Mouse (Mus musculus): ENCODE data around the gene Foxo3. TPM values are rescaled to one million over a fixed set of nuclear protein-coding genes. Genes with fewer than 3 reads are reported as not detected.
A peak's percentile ranks its signal among the peaks of the same experiment; 100 is the strongest.

The Foxo3 gene
- polyA plus RNA-seq, 1 experiment from 2014 or later = 4.6 TPM

DNA sequence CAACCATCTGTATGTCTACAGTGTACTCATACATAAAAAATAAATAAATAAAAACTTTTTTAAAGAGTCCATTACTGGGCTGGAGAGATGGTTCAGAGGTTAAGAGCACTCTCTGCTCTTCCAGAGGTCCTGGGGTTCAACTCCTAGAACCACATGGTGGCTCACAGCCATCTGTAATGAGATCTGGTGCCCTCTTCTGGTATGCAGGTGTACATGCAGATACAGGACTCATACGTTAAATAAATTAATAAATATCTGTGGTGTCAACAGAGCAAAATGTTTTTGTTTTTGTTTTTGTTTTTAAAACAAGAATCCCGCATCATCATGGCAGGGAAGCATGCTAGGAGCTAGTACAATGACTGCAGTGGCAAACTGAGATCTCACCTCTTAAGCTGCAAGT, 20.6 kb upstream of the Foxo3 start:
- WGBS = 83% methylated on average over 2 of the region's 2 CpGs
- no peak overlapping the region for H3K4me2 ChIP-seq (replicated peaks)
- ATAC-seq (replicated peaks) = no peak
- no peaks in the 10 kb centered on the region for H3K9me3 ChIP-seq
- no peaks in the 10 kb centered on the region for H3K36me3 ChIP-seq
- H3K4me1 ChIP-seq = no peaks in the 10 kb centered on the region
- no peaks in the 10 kb centered on the region for H3K27me3 ChIP-seq
- no peak overlapping the region for H3K4me3 ChIP-seq
- no peak overlapping the region for H3K27ac ChIP-seq (replicated peaks)
- no peak overlapping the region for H3K9ac ChIP-seq (replicated peaks)

DNA sequence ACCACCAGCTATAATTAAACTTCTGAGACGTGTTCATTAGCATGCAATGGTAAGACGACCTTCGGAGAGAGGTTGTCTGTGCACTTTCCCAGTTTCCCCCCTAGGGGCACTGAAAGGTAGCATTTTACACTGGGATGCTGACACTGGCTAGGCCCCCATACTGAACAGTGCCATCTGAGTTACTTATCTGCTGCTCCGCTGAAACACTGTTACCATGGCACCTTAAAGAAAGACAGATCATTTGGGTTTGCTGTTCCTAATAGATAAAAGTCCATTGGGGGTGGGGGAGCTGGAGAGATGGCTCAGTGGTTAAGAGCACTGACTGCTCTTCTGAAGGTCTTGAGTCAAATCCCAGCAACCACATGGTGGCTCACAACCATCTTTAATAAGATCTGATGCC, 20.0 kb upstream of the Foxo3 start:
- H3K27ac ChIP-seq (replicated peaks) = no peak overlapping the region
- no peak overlapping the region for H3K4me3 ChIP-seq
- H3K4me1 ChIP-seq = no peaks in the 10 kb centered on the region
- no peaks in the 10 kb centered on the region for H3K9me3 ChIP-seq
- no peak for ATAC-seq (replicated peaks)
- H3K4me2 ChIP-seq (replicated peaks) = no peak overlapping the region
- no peaks in the 10 kb centered on the region for H3K36me3 ChIP-seq
- 45% methylated on average over 4 of the region's 4 CpGs for WGBS
- no peak overlapping the region for H3K9ac ChIP-seq (replicated peaks)
- H3K27me3 ChIP-seq = no peaks in the 10 kb centered on the region

GRCm38 (mm10) chr10:42295028-42295427, 18.5 kb upstream of the Foxo3 start:
- Histone ChIP-seq H3K9me3 (no peaks in the 10 kb centered on the region), H3K9ac (replicated peaks) (no peak overlapping the region), H3K36me3 (no peaks in the 10 kb centered on the region), H3K4me2 (replicated peaks) (no peak overlapping the region), H3K4me1 (no peaks in the 10 kb centered on the region), H3K27me3 (no peaks in the 10 kb centered on the region), H3K27ac (replicated peaks) (no peak overlapping the region), H3K4me3 (no peak overlapping the region)
- ATAC-seq (replicated peaks) = peak; percentile 52
- WGBS = 8% methylated on average over 1 of the region's 1 CpGs

GRCm38 (mm10) chr10:42294392-42294791, 17.8 kb upstream of the Foxo3 start:
- no peak overlapping the region for H3K9ac ChIP-seq (replicated peaks)
- no peaks in the 10 kb centered on the region for H3K4me1 ChIP-seq
- no peaks in the 10 kb centered on the region for H3K36me3 ChIP-seq
- no peaks in the 10 kb centered on the region for H3K27me3 ChIP-seq
- no peak overlapping the region for H3K4me3 ChIP-seq
- no peaks in the 10 kb centered on the region for H3K9me3 ChIP-seq
- 65% methylated on average over 2 of the region's 2 CpGs for whole genome bisulfite sequencing
- no peak overlapping the region for H3K27ac ChIP-seq (replicated peaks)
- H3K4me2 ChIP-seq (replicated peaks) = no peak overlapping the region
- ATAC-seq (replicated peaks) = no peak

- no peak for ATAC-seq (replicated peaks)
- Histone ChIP-seq H3K4me2 (replicated peaks) (no peak overlapping the region), H3K4me1 (no peaks in the 10 kb centered on the region), H3K9me3 (no peaks in the 10 kb centered on the region), H3K4me3 (no peak overlapping the region), H3K36me3 (no peaks in the 10 kb centered on the region), H3K27me3 (no peaks in the 10 kb centered on the region), H3K9ac (replicated peaks) (no peak overlapping the region), H3K27ac (replicated peaks) (no peak overlapping the region)
- 68% methylated on average over 4 of the region's 4 CpGs for WGBS
These were observed 17.3 kb upstream of the Foxo3 start for GRCm38 (mm10) chr10:42293877-42294276.

DNA sequence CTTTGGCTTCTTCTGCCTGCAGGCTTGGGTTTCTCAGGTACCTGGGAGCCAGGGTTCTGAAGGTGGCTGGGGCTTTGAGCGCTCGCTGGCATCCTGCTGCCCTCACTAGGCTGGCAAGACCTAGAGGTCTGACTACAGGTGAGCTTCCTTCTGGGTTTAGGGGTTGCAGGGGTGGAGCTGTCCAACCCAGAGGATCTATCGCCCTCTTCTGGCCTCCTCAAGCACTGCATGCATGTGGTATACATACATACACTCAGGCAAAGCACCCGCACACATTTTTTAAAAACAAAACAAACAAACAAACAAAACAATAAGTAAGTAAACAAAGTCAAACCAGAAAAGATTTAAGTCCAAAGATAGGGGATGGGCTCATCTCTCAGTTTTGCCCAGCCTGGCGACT, 14.8 kb upstream of the Foxo3 start:
- Histone ChIP-seq H3K9me3 (no peaks in the 10 kb centered on the region), H3K9ac (replicated peaks) (no peak overlapping the region), H3K27ac (replicated peaks) (no peak overlapping the region), H3K4me1 (no peaks in the 10 kb centered on the region), H3K27me3 (no peaks in the 10 kb centered on the region), H3K4me3 (no peak overlapping the region), H3K36me3 (no peaks in the 10 kb centered on the region), H3K4me2 (replicated peaks) (no peak overlapping the region)
- 58% methylated on average over 5 of the region's 5 CpGs for WGBS
- no peak for ATAC-seq (replicated peaks)

DNA sequence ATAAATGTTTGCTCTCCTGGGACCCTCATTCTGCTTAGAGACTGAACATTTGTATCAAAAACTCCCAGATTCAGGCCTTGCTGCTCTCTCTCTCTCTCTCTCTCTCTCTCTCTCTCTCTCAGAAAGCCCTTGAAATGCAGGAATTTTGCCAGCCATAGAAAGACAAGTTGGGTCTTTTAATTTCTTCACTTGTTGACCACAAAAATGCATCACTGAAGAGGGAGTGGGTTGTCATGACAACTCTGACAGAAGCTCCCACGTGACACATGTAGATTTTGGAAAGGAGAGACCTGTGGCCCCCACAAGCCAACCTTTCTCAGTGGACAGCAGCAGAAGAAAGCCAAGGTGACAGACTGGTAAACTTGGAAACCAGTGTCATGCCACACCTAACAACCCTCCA, 11.1 kb upstream of the Foxo3 start:
- Histone ChIP-seq H3K4me1 (no peaks in the 10 kb centered on the region), H3K4me2 (replicated peaks) (no peak overlapping the region), H3K27me3 (no peaks in the 10 kb centered on the region), H3K4me3 (no peak overlapping the region), H3K27ac (replicated peaks) (no peak overlapping the region), H3K36me3 (no peaks in the 10 kb centered on the region), H3K9ac (replicated peaks) (no peak overlapping the region), H3K9me3 (no peaks in the 10 kb centered on the region)
- WGBS = 54% methylated on average over 1 of the region's 1 CpGs
- no peak for ATAC-seq (replicated peaks)

GRCm38 (mm10) chr10:42278307-42278850, 1.8 kb upstream of the Foxo3 start:
- Histone ChIP-seq H3K4me2 (replicated peaks) (peak overlapping the region; percentile 88), H3K4me1 (peaks cover 31% of the 10 kb centered on the region), H3K27ac (replicated peaks) (peak overlapping the region; percentile 99), H3K4me3 (peak overlapping the region; percentile 90), H3K36me3 (no peaks in the 10 kb centered on the region), H3K9ac (replicated peaks) (peak overlapping the region; percentile 67), H3K9me3 (no peaks in the 10 kb centered on the region), H3K27me3 (peaks cover 4% of the 10 kb centered on the region; the same call in 1 of the 2 replicates)
- WGBS = under 1% methylated on average over 38 of the region's 38 CpGs
- no peak for ATAC-seq (replicated peaks)

GRCm38 (mm10) chr10:42277476-42278306, 1.1 kb upstream of the Foxo3 start:
- H3K9ac ChIP-seq (replicated peaks) = peak overlapping the region; percentile 81
- no peaks in the 10 kb centered on the region for H3K9me3 ChIP-seq
- H3K4me1 ChIP-seq = peaks cover 33% of the 10 kb centered on the region
- H3K27ac ChIP-seq (replicated peaks) = peak overlapping the region; percentile 99
- H3K27me3 ChIP-seq = peaks cover 4% of the 10 kb centered on the region; the same call in 1 of the 2 replicates
- no peaks in the 10 kb centered on the region for H3K36me3 ChIP-seq
- H3K4me2 ChIP-seq (replicated peaks) = peak overlapping the region; percentile 88
- ATAC-seq (replicated peaks) = peak; percentile 94
- H3K4me3 ChIP-seq = peak overlapping the region; percentile 90
- WGBS = under 1% methylated on average over 76 of the region's 78 CpGs

DNA sequence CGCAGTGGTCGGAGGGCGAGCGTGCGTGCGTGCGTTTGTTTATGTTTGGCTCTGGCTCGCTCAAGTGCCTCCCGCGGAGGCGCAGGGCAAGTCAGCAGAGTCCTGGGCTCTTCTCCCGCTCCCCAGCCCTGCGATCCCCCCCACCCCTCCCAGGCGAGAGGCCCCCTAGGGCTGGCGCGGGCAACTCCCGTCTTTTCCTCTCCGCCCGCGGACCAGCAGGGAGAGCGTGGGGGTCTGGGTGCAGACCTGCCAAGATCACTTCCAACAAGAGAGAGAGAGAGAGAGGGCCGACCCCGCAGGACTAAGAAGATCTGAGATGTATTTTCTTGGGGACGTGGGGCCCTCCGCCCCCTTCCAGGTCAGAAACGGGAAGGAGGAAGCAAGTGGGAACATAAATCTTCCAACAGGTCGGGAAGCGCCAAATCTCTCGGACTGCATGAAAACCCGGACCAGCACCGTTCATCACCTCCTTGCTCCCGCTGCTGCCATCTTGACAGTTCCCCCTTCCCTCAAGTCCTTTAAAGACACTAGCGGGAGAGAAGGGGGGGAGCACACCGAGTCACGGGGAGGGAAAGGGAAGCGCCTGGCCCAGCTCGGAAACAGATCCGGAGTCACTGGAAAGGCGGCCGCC, 569 bp downstream of the Foxo3 start:
- peak overlapping the region; percentile 81 for H3K9ac ChIP-seq (replicated peaks)
- ATAC-seq (replicated peaks) = peak; percentile 1; the same call in 1 of the 2 replicates
- under 1% methylated on average over 39 of the region's 40 CpGs for WGBS
- peak overlapping the region; percentile 88 for H3K4me2 ChIP-seq (replicated peaks)
- peak overlapping the region; percentile 90 for H3K4me3 ChIP-seq
- H3K27ac ChIP-seq (replicated peaks) = peak overlapping the region; percentile 99
- H3K9me3 ChIP-seq = no peaks in the 10 kb centered on the region
- H3K4me1 ChIP-seq = peaks cover 43% of the 10 kb centered on the region
- peaks cover 4% of the 10 kb centered on the region; the same call in 1 of the 2 replicates for H3K27me3 ChIP-seq
- H3K36me3 ChIP-seq = no peaks in the 10 kb centered on the region

GRCm38 (mm10) chr10:42275401-42275870, 1.1 kb downstream of the Foxo3 start:
- ATAC-seq (replicated peaks) = no peak
- Histone ChIP-seq H3K36me3 (no peaks in the 10 kb centered on the region), H3K27ac (replicated peaks) (peak overlapping the region; percentile 99), H3K4me2 (replicated peaks) (peak overlapping the region; percentile 88), H3K4me3 (peak overlapping the region; percentile 90), H3K4me1 (peaks cover 43% of the 10 kb centered on the region), H3K27me3 (peaks cover 4% of the 10 kb centered on the region; the same call in 1 of the 2 replicates), H3K9me3 (no peaks in the 10 kb centered on the region), H3K9ac (replicated peaks) (peak overlapping the region; percentile 81)
- WGBS = under 1% methylated on average over 48 of the region's 54 CpGs

Data from forebrain, embryonic 15.5 days (tissue).